ENCODE assay signal across 19 mouse cellular contexts in genomic region chr15:93974727-93975126, GRCm38 (mm10).
DNase-seq lines count a peak whose midpoint lies in the region; ATAC-seq and TF ChIP-seq lines count a peak whose summit lies in the region.
"Had no signal": no experiment of that assay in that cellular context is flagged by ENCODE, and none has a peak within 500 bp of the region (broad histone marks: within the 10 kb centered on the region; RNA-seq: fewer than 3 reads in every experiment).

No protein-coding gene starts in this region.

- H3K9ac ChIP-seq in liver, embryonic 12.5 days = no peak overlapping the region
- no peak overlapping the region for H3K9ac ChIP-seq in hindbrain, postnatal 0 days (replicated peaks; ENCODE audit: low read length)
- H3K9ac ChIP-seq: hindbrain, embryonic 14.5 days; limb, embryonic 13.5 days; stomach, embryonic 15.5 days had no signal

- no peak for ATAC-seq in liver, embryonic 12.5 days
- ATAC-seq in hindbrain, postnatal 0 days = no peak

- H3K27me3 ChIP-seq in liver, embryonic 12.5 days (replicated peaks) = no peaks in the 10 kb centered on the region
- H3K27me3 ChIP-seq in kidney, adult 2 months (replicated peaks; ENCODE audit: control insufficient read depth, insufficient read depth, low read length) = no peaks in the 10 kb centered on the region
- no peaks in the 10 kb centered on the region for H3K27me3 ChIP-seq in hindbrain, postnatal 0 days (ENCODE audit: insufficient read depth, low read length)
- H3K27me3 ChIP-seq: limb, embryonic 13.5 days; megakaryocyte, embryonic 14.5 days; stomach, embryonic 15.5 days had no signal

- TF ChIP-seq POLR2A in kidney, adult 2 months (IDR thresholded peaks at IDR 0.05; ENCODE audit: low read depth, low read length) = no peak

- no peaks in the 10 kb centered on the region for H3K36me3 ChIP-seq in liver, embryonic 12.5 days
- H3K36me3 ChIP-seq in kidney, adult 2 months (ENCODE audit: control insufficient read depth, insufficient read depth, low read length) = no peaks in the 10 kb centered on the region
- no peaks in the 10 kb centered on the region for H3K36me3 ChIP-seq in hindbrain, postnatal 0 days (ENCODE audit: insufficient read depth, low read length)
- H3K36me3 ChIP-seq: embryonic facial prominence, embryonic 10.5 days; limb, embryonic 13.5 days; stomach, embryonic 15.5 days had no signal

- peak; percentile 8 for DNase-seq in liver
- peak; percentile 65 for DNase-seq in kidney, adult 2 months
- peak; percentile 40 for DNase-seq in kidney, postnatal 14 days
- peak; percentile 74 for DNase-seq in yolk sac, embryonic 10.5 days (ENCODE audit: low spot score)
- DNase-seq in Muller cell, postnatal 12 days (ENCODE audit: inconsistent ontology term) = no peak
- DNase-seq in hindbrain, postnatal 0 days (ENCODE audit: low spot score) = no peak
- DNase-seq: adrenal gland, postnatal 25 days; cerebellum, adult 18-20 months; gastrocnemius, postnatal 10 days; heart, adult 11 months; heart, postnatal 36 days; midbrain, embryonic 14.5 days had no signal

- no peak overlapping the region for H3K4me3 ChIP-seq in liver, embryonic 12.5 days
- H3K4me3 ChIP-seq in kidney, adult 2 months (ENCODE audit: insufficient read depth, low read depth, low read length) = no peak overlapping the region
- H3K4me3 ChIP-seq in hindbrain, postnatal 0 days (ENCODE audit: low read length) = no peak overlapping the region
- H3K4me3 ChIP-seq: embryonic facial prominence, embryonic 10.5 days; limb, embryonic 13.5 days; megakaryocyte, embryonic 14.5 days; stomach, embryonic 15.5 days had no signal

- 0 out of 2 replicates have a peak, but pooled peaks cover 4% of the 10 kb centered on the region for H3K4me1 ChIP-seq in liver, embryonic 12.5 days
- no peaks in the 10 kb centered on the region for H3K4me1 ChIP-seq in kidney, adult 2 months (ENCODE audit: control insufficient read depth, insufficient read depth, low read length)
- no peaks in the 10 kb centered on the region for H3K4me1 ChIP-seq in hindbrain, postnatal 0 days (ENCODE audit: insufficient read depth, low read length)
- H3K4me1 ChIP-seq: limb, embryonic 13.5 days; stomach, embryonic 15.5 days had no signal

- H3K4me2 ChIP-seq in liver, embryonic 12.5 days = no peak overlapping the region
- no peak overlapping the region for H3K4me2 ChIP-seq in hindbrain, postnatal 0 days (ENCODE audit: low read depth, low read length)
- H3K4me2 ChIP-seq: hindbrain, embryonic 14.5 days; limb, embryonic 13.5 days; stomach, embryonic 15.5 days had no signal

- WGBS in liver, embryonic 12.5 days (ENCODE audit: insufficient replicate concordance) = 13% methylated on average over 7 of the region's 7 CpGs
- 41% methylated on average over 7 of the region's 7 CpGs for WGBS in kidney, adult 2 months
- 77% methylated on average over 7 of the region's 7 CpGs for WGBS in hindbrain, postnatal 0 days

- TF ChIP-seq CTCF in kidney, adult 2 months (conservative IDR thresholded peaks at IDR 0.05; ENCODE audit: insufficient read depth, insufficient read length, low read depth, low read length) = no peak
- TF ChIP-seq CTCF in hindbrain, postnatal 0 days (IDR thresholded peaks at IDR 0.05; ENCODE audit: low read depth) = no peak

- H3K27ac ChIP-seq in liver, embryonic 12.5 days = no peak overlapping the region
- H3K27ac ChIP-seq in kidney, adult 2 months (ENCODE audit: insufficient read depth, low read depth, low read length) = no peak overlapping the region
- no peak overlapping the region for H3K27ac ChIP-seq in hindbrain, postnatal 0 days
- H3K27ac ChIP-seq: embryonic facial prominence, embryonic 10.5 days; hindbrain, embryonic 14.5 days; kidney, postnatal 0 days; limb, embryonic 13.5 days; stomach, embryonic 15.5 days had no signal

- no peaks in the 10 kb centered on the region for H3K9me3 ChIP-seq in liver, embryonic 12.5 days (replicated peaks)
- H3K9me3 ChIP-seq in hindbrain, postnatal 0 days (ENCODE audit: low read length) = no peaks in the 10 kb centered on the region
- H3K9me3 ChIP-seq: embryonic facial prominence, embryonic 10.5 days; limb, embryonic 13.5 days; stomach, embryonic 15.5 days had no signal

Comparison
In these comparisons a context has a peak if more than half of its experiments do, and no peak if none do; other contexts are left out.
1. DNase-seq: peak in liver (single experiment), kidney, adult 2 months (single experiment), kidney, postnatal 14 days (single experiment) and yolk sac, embryonic 10.5 days (single experiment); none in Muller cell, postnatal 12 days (single experiment) and hindbrain, postnatal 0 days (single experiment).